Mouse (Mus musculus): ENCODE results near the gene Ap2b1. TPM values are rescaled to one million over a fixed set of nuclear protein-coding genes. Genes with fewer than 3 reads are reported as not detected.
A peak's percentile ranks its signal among the peaks of the same experiment; 100 is the strongest.

The Ap2b1 gene
- total and polyA plus RNA-seq, 2 experiments from 2014 or later = 20.1 to 51.6 TPM

DNA sequence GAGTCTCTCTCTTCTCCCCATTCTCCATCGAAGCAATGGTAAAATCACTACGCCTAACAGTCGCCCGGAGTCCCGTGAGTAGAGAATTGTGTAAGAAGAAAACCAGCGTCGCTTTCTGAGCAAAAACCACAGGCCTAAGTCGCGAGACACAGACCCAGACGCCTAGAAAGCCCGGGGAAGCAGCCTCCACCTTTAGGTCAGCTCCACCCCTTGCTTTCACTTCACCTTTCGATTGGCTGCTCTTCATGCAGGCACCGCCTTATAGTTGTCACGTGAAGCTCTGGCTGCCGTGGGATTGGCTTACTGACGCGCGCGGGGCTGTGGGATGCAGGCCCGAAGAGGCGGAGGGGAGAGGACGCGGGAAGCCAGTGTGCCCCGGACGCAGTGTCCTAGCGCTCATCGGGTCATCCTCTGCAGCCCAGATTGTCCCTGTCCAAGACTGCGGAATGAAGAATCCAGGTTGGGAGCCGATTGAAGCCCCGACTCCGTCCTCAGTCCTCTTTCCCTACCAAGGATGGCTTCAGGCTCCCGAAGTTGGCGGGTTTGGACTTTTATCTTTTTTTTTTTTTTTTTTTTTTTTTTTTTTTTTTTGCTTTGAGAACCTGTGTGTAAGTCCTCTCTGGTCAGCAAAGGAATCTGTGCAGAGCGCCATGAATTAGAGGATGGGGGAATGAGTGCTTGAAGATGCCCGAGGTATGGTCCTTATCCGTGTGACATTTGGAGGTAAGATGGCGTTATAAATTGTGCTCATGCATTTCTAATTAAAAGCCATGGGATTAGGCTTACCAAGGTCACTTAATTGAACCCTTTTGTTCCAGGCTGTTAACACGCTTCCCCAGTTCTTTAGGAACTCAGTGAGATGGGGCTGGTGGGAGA lies 7.2 kb upstream of the Ap2b1 start:
- H3K9me3 ChIP-seq (replicated peaks; ENCODE audit: control insufficient read depth, low read length) = no peaks in the 10 kb centered on the region
- WGBS = under 1% methylated on average over 38 of the region's 38 CpGs
- H3K27ac ChIP-seq (ENCODE audit: low read depth) = peak overlapping the region; percentile 67
- no peaks in the 10 kb centered on the region for H3K27me3 ChIP-seq (ENCODE audit: control insufficient read depth, insufficient read depth, low read length)
- H3K4me2 ChIP-seq (ENCODE audit: low read depth, low read length) = peak overlapping the region; percentile 77
- H3K4me3 ChIP-seq (ENCODE audit: low read depth, low read length) = peak overlapping the region; percentile 67
- peaks cover 23% of the 10 kb centered on the region for H3K4me1 ChIP-seq (ENCODE audit: control insufficient read depth, insufficient read depth)
- H3K36me3 ChIP-seq (replicated peaks; ENCODE audit: control insufficient read depth, insufficient read depth, low read length) = peaks cover 17% of the 10 kb centered on the region
- DNase-seq (ENCODE audit: low spot score) (peak; percentile 98), ATAC-seq (ENCODE audit: insufficient read depth, low read depth) (peak; percentile 100)
- TF ChIP-seq EP300 (IDR thresholded peaks at IDR 0.05; ENCODE audit: low read depth) (no peak), CTCF (IDR thresholded peaks at IDR 0.05; ENCODE audit: low read depth) (no peak)
- H3K9ac ChIP-seq (replicated peaks; ENCODE audit: low read depth, low read length) = peak overlapping the region; percentile 64

- Histone ChIP-seq H3K4me1 (ENCODE audit: control insufficient read depth, insufficient read depth) (peaks cover 24% of the 10 kb centered on the region), H3K27ac (ENCODE audit: low read depth) (peak overlapping the region; percentile 58), H3K4me2 (ENCODE audit: low read depth, low read length) (peak overlapping the region; percentile 77), H3K36me3 (replicated peaks; ENCODE audit: control insufficient read depth, insufficient read depth, low read length) (peaks cover 23% of the 10 kb centered on the region), H3K9ac (replicated peaks; ENCODE audit: low read depth, low read length) (peak overlapping the region; percentile 64), H3K4me3 (ENCODE audit: low read depth, low read length) (peak overlapping the region; percentile 67), H3K9me3 (replicated peaks; ENCODE audit: control insufficient read depth, low read length) (no peaks in the 10 kb centered on the region), H3K27me3 (ENCODE audit: control insufficient read depth, insufficient read depth, low read length) (no peaks in the 10 kb centered on the region)
- TF ChIP-seq EP300 (IDR thresholded peaks at IDR 0.05; ENCODE audit: low read depth) = no peak
- no peak for TF ChIP-seq CTCF (IDR thresholded peaks at IDR 0.05; ENCODE audit: low read depth)
- DNase-seq (ENCODE audit: low spot score) (no peak), ATAC-seq (ENCODE audit: insufficient read depth, low read depth) (no peak)
- WGBS = 0% methylated on average over 5 of the region's 5 CpGs
Observed at GRCm38 (mm10) chr11:83292251-83292587, 6.6 kb upstream of the Ap2b1 start.

DNA sequence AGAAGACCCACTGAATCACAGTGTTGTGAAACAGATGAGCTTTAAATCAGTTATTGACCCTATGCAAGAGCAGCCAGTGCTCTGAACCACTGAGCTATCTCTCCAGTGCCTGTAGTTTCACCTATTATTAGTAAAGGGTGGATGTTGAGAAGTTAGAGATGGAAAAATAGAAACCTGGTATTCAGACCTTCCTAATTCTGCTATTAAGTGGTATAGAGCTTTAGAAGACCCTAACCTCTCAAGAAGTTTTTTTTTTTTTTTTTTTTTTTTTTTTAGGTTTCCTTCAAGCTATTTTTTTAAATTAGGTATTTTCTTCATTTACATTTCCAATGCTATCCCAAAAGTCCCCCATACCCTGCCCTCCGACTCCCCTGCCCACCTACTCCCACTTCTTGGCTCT lies 5.6 kb upstream of the Ap2b1 start:
- H3K4me2 ChIP-seq (ENCODE audit: low read depth, low read length) = peak overlapping the region; percentile 77
- TF ChIP-seq EP300 (IDR thresholded peaks at IDR 0.05; ENCODE audit: low read depth) = no peak
- no peak for TF ChIP-seq CTCF (IDR thresholded peaks at IDR 0.05; ENCODE audit: low read depth)
- no peaks in the 10 kb centered on the region for H3K27me3 ChIP-seq (ENCODE audit: control insufficient read depth, insufficient read depth, low read length)
- peaks cover 26% of the 10 kb centered on the region for H3K36me3 ChIP-seq (replicated peaks; ENCODE audit: control insufficient read depth, insufficient read depth, low read length)
- H3K9ac ChIP-seq (replicated peaks; ENCODE audit: low read depth, low read length) = peak overlapping the region; percentile 64; the same call in 1 of the 2 replicates
- H3K27ac ChIP-seq (ENCODE audit: low read depth) = no peak overlapping the region
- 91% methylated on average over 1 of the region's 1 CpGs for WGBS
- peak overlapping the region; percentile 67 for H3K4me3 ChIP-seq (ENCODE audit: low read depth, low read length)
- no peaks in the 10 kb centered on the region for H3K9me3 ChIP-seq (replicated peaks; ENCODE audit: control insufficient read depth, low read length)
- peaks cover 34% of the 10 kb centered on the region for H3K4me1 ChIP-seq (ENCODE audit: control insufficient read depth, insufficient read depth)
- no peak for DNase-seq (ENCODE audit: low spot score)
- no peak for ATAC-seq (ENCODE audit: insufficient read depth, low read depth)

DNA sequence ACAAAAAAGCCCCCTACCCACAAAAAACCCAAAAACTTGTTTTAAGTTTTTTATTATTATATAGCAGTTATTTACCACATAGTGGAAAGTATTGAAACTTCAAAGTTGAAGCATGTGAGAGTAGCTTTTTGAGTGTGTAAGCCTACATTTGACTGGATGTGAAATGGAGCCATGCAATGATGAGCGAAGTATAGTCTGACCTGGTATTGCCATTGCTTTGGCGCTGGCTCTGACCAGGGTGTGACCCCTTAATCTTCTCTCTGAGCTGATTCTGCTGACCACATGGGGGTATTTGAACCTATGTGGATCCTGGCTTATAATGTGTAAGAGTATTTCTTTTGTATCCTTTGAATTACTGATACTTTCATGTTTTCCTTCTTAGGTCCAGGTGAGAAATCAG lies 4.7 kb upstream of the Ap2b1 start:
- Histone ChIP-seq H3K4me1 (ENCODE audit: control insufficient read depth, insufficient read depth) (peaks cover 35% of the 10 kb centered on the region), H3K27me3 (ENCODE audit: control insufficient read depth, insufficient read depth, low read length) (no peaks in the 10 kb centered on the region), H3K4me3 (ENCODE audit: low read depth, low read length) (no peak overlapping the region), H3K36me3 (replicated peaks; ENCODE audit: control insufficient read depth, insufficient read depth, low read length) (peaks cover 26% of the 10 kb centered on the region), H3K27ac (ENCODE audit: low read depth) (no peak overlapping the region), H3K9ac (replicated peaks; ENCODE audit: low read depth, low read length) (no peak overlapping the region), H3K9me3 (replicated peaks; ENCODE audit: control insufficient read depth, low read length) (no peaks in the 10 kb centered on the region), H3K4me2 (ENCODE audit: low read depth, low read length) (no peak overlapping the region)
- no peak for ATAC-seq (ENCODE audit: insufficient read depth, low read depth)
- TF ChIP-seq EP300 (IDR thresholded peaks at IDR 0.05; ENCODE audit: low read depth) = no peak
- no peak for TF ChIP-seq CTCF (IDR thresholded peaks at IDR 0.05; ENCODE audit: low read depth)
- no peak for DNase-seq (ENCODE audit: low spot score)
- 88% methylated on average over 2 of the region's 2 CpGs for WGBS

- Histone ChIP-seq H3K4me1 (ENCODE audit: control insufficient read depth, insufficient read depth) (peaks cover 28% of the 10 kb centered on the region), H3K27me3 (ENCODE audit: control insufficient read depth, insufficient read depth, low read length) (no peaks in the 10 kb centered on the region), H3K4me3 (ENCODE audit: low read depth, low read length) (peak overlapping the region; percentile 86), H3K36me3 (replicated peaks; ENCODE audit: control insufficient read depth, insufficient read depth, low read length) (peaks cover 26% of the 10 kb centered on the region), H3K4me2 (ENCODE audit: low read depth, low read length) (peak overlapping the region; percentile 84), H3K9ac (replicated peaks; ENCODE audit: low read depth, low read length) (0 out of 2 replicates have a peak overlapping the region, but pooled peaks have one; percentile 86), H3K27ac (ENCODE audit: low read depth) (peak overlapping the region; percentile 97; the same call in 1 of the 2 replicates), H3K9me3 (replicated peaks; ENCODE audit: control insufficient read depth, low read length) (no peaks in the 10 kb centered on the region)
- ATAC-seq (ENCODE audit: insufficient read depth, low read depth) = no peak
- 76% methylated on average over 6 of the region's 6 CpGs for WGBS
- no peak for TF ChIP-seq CTCF (IDR thresholded peaks at IDR 0.05; ENCODE audit: low read depth)
- no peak for DNase-seq (ENCODE audit: low spot score)
Observed at GRCm38 (mm10) chr11:83297816-83298215, 1.0 kb upstream of the Ap2b1 start.

Measured in heart, postnatal 0 days (tissue).